Mouse (Mus musculus) left cerebral cortex, postnatal 10 days (tissue): Measurements from ENCODE around the gene Anks1b. TPM values are rescaled to one million over a fixed set of nuclear protein-coding genes. Genes with fewer than 3 reads are reported as not detected.

Source experiments
- DNase-seq, 2 experiments: peaks; one replicate each; pipeline ENCODE4 v3.0.0; 2021 to 2022; ENCODE audit warnings: low spot score in 2 of 2, mixed read lengths in 1 of 2; ENCODE audit errors: extremely low spot score in 1 of 2
- intact Hi-C: fragments of 180-260 bp; cut with DNase I; formaldehyde crosslinking; loops from one replicate; pipeline ENCODE4 v1.15.1; 2025
- total RNA-seq, 2 experiments: library from RNA; stranded (reverse); gene quantifications; 2 replicates each; pipeline ENCODE4 v1.2.3; 2021

The Anks1b gene
- total RNA-seq, 2 experiments from 2014 or later, result 366 TPM

DNA sequence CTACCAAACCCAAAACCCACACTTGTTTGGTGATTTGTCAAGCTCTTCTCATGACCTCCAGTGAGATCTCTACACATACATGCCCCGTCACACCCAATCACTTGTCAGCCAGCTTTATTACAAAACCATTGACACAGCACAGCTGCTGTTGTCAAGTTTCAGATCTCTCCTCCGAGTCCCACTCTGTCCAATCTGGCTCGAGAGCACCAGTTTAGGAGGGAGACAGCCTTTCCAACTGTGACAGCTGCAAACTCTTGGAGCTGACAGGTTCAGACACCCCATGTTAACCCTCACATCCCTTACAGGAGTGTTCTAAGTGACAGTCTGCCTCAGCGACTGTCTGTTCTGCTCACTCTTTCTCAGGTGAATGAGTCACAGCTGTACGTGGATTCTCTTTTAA lies 239.4 kb downstream of the Anks1b start:
- no peak for DNase-seq
- intact Hi-C loops, result no loop called here

DNA sequence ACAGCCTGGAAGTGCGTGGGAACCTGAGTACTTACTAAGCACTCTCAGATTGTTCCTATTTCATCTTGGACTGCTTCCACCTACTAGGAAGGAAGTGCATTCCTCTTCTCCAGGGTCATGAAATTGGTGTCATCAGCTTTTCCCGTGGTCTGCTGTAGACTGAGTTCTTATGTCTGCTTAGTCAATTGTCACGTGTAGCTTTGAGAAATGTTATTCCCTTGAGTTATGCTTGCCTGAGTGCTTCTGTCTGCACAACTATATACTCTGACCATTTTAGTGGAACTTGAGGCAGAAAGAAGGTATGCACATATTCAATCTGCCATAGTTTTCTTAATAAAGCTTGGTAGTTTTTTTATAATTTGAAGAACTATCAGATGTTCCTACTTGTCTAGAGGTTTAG lies 243.6 kb downstream of the Anks1b start:
- no peak for DNase-seq
- intact Hi-C loops, result no loop called here

- intact Hi-C loops, result no loop called here
- DNase-seq, result no peak
These were observed 244.5 kb downstream of the Anks1b start for GRCm38 (mm10) chr10:90117836-90118235.

DNA sequence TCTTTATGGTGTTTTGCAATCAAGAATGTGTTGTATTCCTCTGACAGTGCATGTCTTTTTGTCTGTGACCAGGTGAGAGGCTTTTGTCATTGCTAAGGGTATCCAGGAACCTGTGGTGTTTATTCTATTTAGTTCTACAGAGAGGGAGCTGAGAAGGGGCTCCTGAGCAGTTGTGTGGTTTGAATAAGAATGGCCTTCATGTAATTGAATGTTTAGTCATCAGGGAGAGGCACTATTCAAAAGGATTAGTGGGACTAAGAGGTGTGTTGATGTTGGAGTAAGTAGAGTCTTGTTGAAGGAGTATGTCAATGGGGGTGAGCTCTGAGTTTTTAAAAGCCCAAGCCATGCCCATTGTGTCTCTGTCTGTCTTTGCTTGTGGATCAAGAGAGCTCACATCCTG lies 264.2 kb downstream of the Anks1b start:
- intact Hi-C loops, result no loop called here
- no peak for DNase-seq

DNA sequence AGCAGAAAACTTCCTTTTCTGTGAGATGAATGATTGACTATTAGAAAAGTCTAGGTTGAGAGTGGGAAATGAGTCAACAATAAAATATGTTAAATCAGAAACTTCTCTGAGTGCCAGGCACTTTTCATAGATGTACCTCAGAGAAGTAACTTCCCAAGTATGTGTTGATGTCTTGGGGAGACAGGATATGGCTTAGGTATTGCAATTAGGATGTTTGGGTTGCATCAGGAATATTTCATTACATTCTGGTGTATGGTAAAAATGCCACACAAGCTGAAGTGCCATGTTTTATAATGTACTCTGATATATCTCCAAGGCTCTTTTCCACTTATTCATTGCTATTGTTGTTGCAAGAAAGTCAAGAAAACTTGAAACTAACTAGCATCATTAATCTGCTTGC lies 267.6 kb downstream of the Anks1b start:
- DNase-seq, result no peak
- intact Hi-C loops, result no loop called here

- intact Hi-C loops, result no loop called here
- DNase-seq, result no peak
These were observed 271.1 kb downstream of the Anks1b start for GRCm38 (mm10) chr10:90144444-90144843.

DNA sequence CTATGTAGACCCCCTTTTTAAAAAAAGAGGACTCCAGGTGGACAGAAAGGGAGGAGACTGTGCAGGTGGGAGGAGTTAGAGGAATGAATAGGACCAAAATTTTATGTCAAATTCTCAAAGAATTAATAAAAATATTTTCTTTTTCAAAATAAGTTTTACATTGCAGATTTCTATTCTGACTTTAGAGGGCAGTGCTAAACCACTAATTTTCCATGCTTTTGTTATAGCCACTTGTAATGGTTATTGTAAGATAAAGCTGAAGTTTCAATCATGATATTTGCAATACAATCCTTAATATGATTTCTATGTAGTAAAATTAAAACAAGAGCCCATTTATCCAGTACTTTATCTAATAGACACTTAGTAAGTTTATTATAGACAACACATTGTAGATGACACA lies 278.2 kb downstream of the Anks1b start:
- DNase-seq, result no peak
- intact Hi-C loops, result loop anchor here (5.0 to 10.0 kb wide), 2 partner anchors 423 to 536 kb away; no protein-coding TSS in a partner anchor

GRCm38 (mm10) chr10:90169941-90170580 lies 296.8 kb downstream of the Anks1b start:
- DNase-seq, result no peak
- intact Hi-C loops, result no loop called here

DNA sequence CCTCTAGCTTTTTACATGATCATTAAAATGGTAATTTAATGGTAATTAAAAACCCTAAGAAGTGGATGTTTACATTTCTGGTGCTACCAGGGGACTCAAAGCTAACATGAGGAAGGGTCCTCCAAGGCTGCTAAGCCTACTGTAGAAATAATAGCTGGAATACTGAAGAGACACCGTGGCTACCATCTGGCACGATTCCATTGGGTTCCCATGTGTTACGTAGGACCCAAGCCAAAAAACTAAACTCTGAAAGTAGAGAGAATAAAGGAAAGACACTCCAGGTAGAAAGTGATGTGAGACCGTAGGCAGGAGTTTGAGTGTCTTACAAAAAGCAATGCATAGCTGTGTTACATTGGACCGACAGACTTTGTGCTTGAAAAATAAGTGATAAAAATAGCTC lies 317.1 kb downstream of the Anks1b start:
- no peak for DNase-seq
- intact Hi-C loops, result no loop called here

DNA sequence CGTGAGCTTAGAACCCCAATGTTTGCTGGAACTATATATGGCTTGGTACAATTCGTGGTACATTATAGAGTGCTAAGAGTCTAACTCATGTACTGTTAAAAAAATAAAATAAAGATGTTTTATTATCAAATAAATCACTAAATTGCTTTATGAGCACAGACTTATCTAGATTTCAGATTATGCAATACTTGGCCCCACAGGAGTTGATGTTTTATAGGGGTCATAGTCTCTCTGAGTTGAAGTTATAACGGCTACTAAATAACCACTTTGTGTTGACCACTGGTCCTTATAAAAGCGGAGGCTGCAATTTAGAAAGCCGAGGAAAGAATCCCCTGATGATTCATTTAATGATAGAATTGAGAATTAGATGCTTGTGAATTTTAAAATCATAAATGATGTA lies 323.6 kb downstream of the Anks1b start:
- intact Hi-C loops, result no loop called here
- DNase-seq, result no peak

- DNase-seq, result no peak
- intact Hi-C loops, result no loop called here
These were observed 336.7 kb downstream of the Anks1b start for GRCm38 (mm10) chr10:90210044-90210443.

DNA sequence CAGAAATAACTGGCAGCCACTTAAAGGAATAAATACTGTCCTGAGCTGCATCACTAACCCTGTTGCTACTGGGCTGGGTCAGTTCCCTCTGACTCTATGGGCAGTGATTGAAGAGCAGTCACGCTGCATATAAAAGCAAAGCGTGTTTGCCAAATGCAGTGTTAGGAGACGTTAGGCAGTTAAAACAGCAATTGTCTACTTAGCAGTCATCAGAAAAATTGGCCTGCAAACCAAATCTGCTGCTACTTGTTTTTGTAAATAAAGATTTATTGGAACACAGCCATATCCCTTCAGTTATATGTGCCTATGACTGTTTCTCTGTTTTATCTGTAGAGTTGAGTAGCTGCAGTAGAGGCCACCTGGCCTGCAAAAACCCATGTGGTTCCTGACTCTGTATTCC lies 347.2 kb downstream of the Anks1b start:
- intact Hi-C loops, result no loop called here
- no peak for DNase-seq

DNA sequence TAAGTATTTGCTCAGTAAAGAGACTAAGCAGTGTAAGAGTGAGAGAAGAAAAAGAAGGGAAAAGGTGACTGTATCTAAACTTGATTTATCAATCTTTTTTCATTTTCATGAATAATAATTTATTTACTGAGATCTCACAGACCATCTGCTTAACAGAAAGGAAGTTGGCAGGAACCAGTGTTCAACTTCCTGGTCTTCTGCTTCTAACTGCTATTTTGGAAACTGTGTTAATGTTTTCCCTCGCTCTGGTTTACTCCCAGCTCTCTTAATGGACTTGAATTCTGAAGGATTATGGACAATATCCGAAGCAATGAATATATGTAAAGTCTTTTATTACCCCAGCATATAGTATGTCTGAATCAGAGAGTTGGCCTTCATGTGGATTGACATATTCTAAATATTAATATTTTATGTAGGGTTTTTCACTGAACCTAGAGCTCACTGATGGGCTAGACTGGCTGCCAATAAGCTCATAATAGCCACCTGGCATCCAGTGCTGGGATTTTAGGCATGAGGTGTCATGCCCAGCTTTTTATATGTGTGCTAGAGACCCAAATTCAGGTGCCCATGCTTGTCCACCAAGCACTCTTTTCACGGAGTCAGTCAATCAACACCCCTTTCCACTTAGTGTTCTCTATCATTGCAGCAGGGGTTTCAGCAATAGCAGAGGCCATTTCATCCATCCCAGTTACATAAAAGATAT lies 349.6 kb downstream of the Anks1b start:
- DNase-seq, result no peak
- intact Hi-C loops, result no loop called here

- DNase-seq, result no peak
- intact Hi-C loops, result loop anchor here (10.0 kb wide), 1 partner anchor 1840 kb away; no protein-coding TSS in a partner anchor
These were observed 362.0 kb downstream of the Anks1b start for GRCm38 (mm10) chr10:90235273-90235672.

DNA sequence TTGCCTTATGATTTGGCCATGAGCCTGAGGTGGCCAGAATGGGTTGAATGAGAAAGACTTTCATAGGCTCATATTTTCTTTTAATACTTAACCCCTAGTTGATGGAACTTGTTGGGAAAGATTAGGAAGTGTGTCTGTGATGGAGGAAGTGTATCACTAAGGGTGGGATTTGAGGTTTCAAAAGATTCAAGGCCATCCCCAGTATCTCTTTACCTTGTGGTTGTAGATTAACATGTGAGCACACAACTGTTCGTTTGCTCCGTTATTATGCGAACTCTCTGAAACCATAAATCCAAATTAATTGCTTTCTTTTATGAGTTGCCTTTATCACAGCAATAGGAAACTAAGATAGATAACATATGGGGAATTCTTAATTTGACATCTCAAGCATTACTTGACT lies 364.0 kb downstream of the Anks1b start:
- intact Hi-C loops, result loop anchor here (10.0 kb wide), 1 partner anchor 1842 kb away; no protein-coding TSS in a partner anchor
- DNase-seq, result no peak

- intact Hi-C loops, result no loop called here
- DNase-seq, result no peak
These were observed 385.8 kb downstream of the Anks1b start for GRCm38 (mm10) chr10:90258944-90259714.

DNA sequence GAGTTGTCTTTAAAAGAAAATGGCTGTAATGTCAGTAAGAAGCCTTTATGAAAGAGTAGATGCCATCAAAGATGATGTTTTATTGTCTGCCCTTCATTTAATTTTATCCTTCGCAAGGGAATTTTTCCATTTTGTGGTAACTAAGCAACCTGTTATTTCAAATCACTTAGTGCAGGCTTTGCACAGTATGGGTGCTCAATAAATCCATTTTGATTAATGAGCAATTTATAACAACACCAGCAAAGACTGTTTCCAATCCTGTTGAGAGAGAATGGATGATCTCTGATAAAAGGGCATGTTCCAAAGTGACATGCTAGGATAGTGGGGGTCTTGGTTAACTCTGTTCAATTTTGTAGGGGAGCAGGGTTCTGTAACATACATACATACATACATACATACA lies 398.0 kb downstream of the Anks1b start:
- intact Hi-C loops, result no loop called here
- DNase-seq, result no peak

GRCm38 (mm10) chr10:90273311-90273710 lies 400.0 kb downstream of the Anks1b start:
- intact Hi-C loops, result no loop called here
- DNase-seq, result no peak

GRCm38 (mm10) chr10:90286589-90286988 lies 413.3 kb downstream of the Anks1b start:
- DNase-seq, result no peak
- intact Hi-C loops, result no loop called here

DNA sequence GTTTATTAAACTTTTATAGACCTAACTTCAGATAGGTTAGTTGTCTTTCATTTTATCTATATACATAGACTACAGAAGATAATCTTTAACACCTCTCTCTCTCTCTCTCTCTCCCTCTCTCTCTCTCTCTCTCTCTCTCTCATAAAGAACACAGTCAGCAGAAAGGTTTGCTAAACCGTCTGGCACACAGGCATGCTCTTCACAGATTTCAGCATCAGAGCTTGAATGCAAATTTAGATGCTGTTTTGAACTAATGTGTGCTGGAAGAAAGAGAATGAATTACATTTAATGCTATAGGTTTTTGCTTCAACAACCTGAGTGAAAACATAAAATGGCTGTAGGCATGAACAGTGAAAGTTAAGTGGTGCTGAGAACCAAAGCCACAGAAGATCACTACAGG lies 429.9 kb downstream of the Anks1b start:
- intact Hi-C loops, result no loop called here
- DNase-seq, result no peak
